Mouse (Mus musculus) thymus, adult 2 months (tissue): ENCODE measurements around the gene Cpeb1. TPM values are rescaled to one million over a fixed set of nuclear protein-coding genes. Genes with fewer than 3 reads are reported as not detected.

Experiments used
- DNase-seq: peaks from one replicate; pipeline ENCODE4 v3.0.0; 2021
- H3K27ac ChIP-seq: fragments of 200-500 bp; 2 replicates; pipeline ENCODE4 v1.5.1; 2012; ENCODE audit warnings: low read length, control low read depth; ENCODE audit not compliant: control insufficient read depth, insufficient read depth
- H3K27me3 ChIP-seq: fragments of 200-500 bp; 2 replicates; pipeline ENCODE4 v1.6.1; 2012; ENCODE audit warnings: mild to moderate bottlenecking, low read length, moderate library complexity, mixed read lengths; ENCODE audit not compliant: control insufficient read depth, insufficient read depth
- H3K36me3 ChIP-seq: fragments of 200-500 bp; 2 replicates; pipeline ENCODE4 v1.6.1; 2012; ENCODE audit warnings: mild to moderate bottlenecking, low read length, moderate library complexity; ENCODE audit not compliant: control insufficient read depth, insufficient read depth
- H3K4me1 ChIP-seq: fragments of 200-500 bp; replicated peaks from 2 replicates; pipeline ENCODE4 v1.6.1; 2012; ENCODE audit warnings: low read length; ENCODE audit not compliant: control insufficient read depth, insufficient read depth
- H3K4me3 ChIP-seq: fragments of 200-500 bp; 2 replicates; pipeline ENCODE4 v1.5.1; 2012; ENCODE audit warnings: mild to moderate bottlenecking, low read length, control low read depth, moderate library complexity; ENCODE audit not compliant: control insufficient read depth, insufficient read depth
- CTCF ChIP-seq: fragments of 200-500 bp; IDR thresholded peaks from 2 replicates; pipeline ENCODE4 v1.5.1; 2012; ENCODE audit warnings: mild to moderate bottlenecking, control low read depth, low read length, moderate library complexity, borderline replicate concordance; ENCODE audit not compliant: control insufficient read depth, poor library complexity, insufficient read depth; ENCODE audit errors: extremely low read depth
- POLR2A ChIP-seq: fragments of 200-500 bp; IDR thresholded peaks from 2 replicates; pipeline ENCODE4 v1.6.1; 2012; ENCODE audit warnings: mild to moderate bottlenecking, low read length, control low read depth, moderate library complexity; ENCODE audit not compliant: control insufficient read depth, poor library complexity, insufficient read depth; ENCODE audit errors: extremely low read depth
- WGBS: fragments of 180-500 bp; shearing (Covaris S2); methylation state at CpG from one replicate; pipeline ENCODE4 v1.1.7; 2018; 5-methylcytosine and 5-hydroxymethylcytosine counted together
- polyA plus RNA-seq: library from polyadenylated mRNA; depleted of rRNA; stranded (reverse); fragments of >200 nt; gene quantifications from 2 replicates; pipeline ENCODE4 v1.2.3, GENCODE M21; 2012

Cpeb1 gene
- polyA plus RNA-seq, 1 experiment = 13.5 TPM

DNA sequence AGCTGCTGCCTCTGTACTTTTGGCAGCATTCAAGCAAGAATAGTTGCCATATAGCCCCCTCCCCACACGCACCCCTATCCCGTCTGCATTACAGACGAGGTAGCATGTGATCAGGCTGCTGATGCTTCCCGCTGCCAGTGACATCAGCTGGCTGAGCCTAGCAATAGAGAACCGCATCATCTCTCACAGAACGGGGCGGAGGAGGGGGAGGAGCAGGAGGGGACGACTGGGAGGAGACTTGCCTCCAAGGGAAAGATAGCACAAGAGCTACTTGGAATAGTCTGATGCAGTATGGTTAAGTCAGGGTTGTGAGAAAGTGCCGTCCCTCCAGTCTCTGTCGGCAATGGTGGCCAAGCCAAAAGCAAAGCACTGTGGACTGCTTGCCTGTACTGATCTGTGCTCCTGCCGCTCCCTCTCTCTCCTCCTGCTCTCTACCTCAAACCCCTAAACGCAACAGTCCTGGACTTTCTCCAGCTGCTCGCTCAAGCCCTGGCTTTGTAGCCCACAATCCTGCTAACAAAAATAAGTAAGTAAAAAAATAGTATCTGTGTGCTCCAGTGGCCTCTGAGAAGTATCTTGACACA, 82.8 kb downstream of the Cpeb1 start:
- H3K27ac ChIP-seq = no peak overlapping the region
- TF ChIP-seq CTCF (no peak), POLR2A (no peak)
- no peaks in the 10 kb centered on the region for H3K4me1 ChIP-seq
- no peaks in the 10 kb centered on the region for H3K27me3 ChIP-seq
- DNase-seq = no peak
- no peaks in the 10 kb centered on the region for H3K36me3 ChIP-seq
- WGBS = 31% methylated on average over 13 of the region's 13 CpGs
- no peak overlapping the region for H3K4me3 ChIP-seq

DNA sequence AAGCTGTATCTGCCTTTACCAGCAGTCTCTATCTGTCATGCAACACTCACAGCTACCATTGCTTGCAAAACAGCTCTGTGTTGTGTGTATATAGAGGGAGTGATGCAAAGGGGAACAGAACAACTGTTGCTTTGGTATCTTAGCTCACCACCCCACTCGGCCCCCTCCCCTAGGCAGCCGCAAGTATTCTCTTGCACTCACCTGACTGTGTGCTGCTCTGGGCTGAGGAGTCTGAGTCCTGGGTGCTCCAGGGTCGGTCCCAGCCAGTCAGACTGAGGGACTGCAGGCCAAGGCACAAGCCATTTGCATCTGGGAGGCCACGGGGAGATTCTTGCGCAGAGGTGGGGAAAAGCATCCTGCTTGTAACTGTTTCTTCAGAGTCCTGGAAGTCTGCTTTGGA, 83.5 kb downstream of the Cpeb1 start:
- 58% methylated on average over 5 of the region's 5 CpGs for WGBS
- Histone ChIP-seq H3K27me3 (no peaks in the 10 kb centered on the region), H3K4me1 (no peaks in the 10 kb centered on the region), H3K36me3 (no peaks in the 10 kb centered on the region), H3K27ac (no peak overlapping the region), H3K4me3 (no peak overlapping the region)
- TF ChIP-seq POLR2A (no peak), CTCF (no peak)
- DNase-seq = no peak

GRCm38 (mm10) chr7:81369724-81370123, 85.5 kb downstream of the Cpeb1 start:
- WGBS = 89% methylated on average over 3 of the region's 3 CpGs
- no peak for DNase-seq

DNA sequence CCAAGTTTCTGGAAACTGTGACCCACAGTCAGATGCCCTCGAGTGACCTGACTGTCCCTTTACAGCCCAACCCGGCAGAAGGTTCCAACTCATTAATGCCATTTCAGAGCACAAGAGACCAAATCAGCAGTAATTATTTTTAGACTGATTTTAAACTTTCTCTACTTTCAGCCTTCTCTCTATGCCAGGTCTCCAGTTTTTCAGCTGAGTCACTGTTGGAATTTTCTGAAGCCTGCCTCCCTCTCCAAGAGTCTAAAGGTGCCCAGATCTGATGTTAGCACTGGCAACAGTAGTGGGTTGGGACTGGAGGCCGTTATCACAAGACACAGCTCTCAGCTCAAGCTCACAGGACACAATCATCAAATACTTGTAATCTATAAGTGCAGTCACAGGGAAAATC, 87.3 kb downstream of the Cpeb1 start:
- Histone ChIP-seq H3K27ac (no peak overlapping the region), H3K4me3 (no peak overlapping the region), H3K36me3 (no peaks in the 10 kb centered on the region), H3K4me1 (no peaks in the 10 kb centered on the region), H3K27me3 (no peaks in the 10 kb centered on the region)
- WGBS = 84% methylated on average over 3 of the region's 3 CpGs
- no peak for DNase-seq
- TF ChIP-seq CTCF = no peak

More at GRCm38 (mm10) chr7:81369724-81370123, 85.5 kb downstream of the Cpeb1 start:
- TF ChIP-seq POLR2A (no peak), CTCF (no peak)
- no peaks in the 10 kb centered on the region for H3K27me3 ChIP-seq
- H3K27ac ChIP-seq = no peak overlapping the region
- no peak overlapping the region for H3K4me3 ChIP-seq
- no peaks in the 10 kb centered on the region for H3K36me3 ChIP-seq
- H3K4me1 ChIP-seq = no peaks in the 10 kb centered on the region

DNA sequence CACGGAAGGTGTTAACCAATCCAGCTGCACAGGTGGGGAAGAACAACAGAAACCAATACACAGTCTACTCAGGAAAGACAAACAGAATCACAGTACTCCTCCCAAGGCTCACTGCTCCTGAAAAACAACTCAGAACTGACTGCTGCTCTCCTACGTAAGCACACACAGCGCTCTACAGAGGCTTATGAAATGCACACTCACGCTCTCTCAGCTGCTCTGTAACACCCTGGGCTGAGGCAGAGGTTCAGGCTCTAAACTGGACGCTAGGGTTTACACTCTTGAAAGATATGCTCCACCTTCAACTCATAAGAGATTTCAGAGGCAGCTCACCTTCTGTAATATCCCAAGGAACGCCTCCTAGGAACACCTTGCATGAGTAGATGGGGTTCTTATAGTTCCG, 98.3 kb downstream of the Cpeb1 start:
- DNase-seq = no peak
- 90% methylated on average over 7 of the region's 7 CpGs for WGBS

GRCm38 (mm10) chr7:81356360-81356759, 98.9 kb downstream of the Cpeb1 start:
- no peak overlapping the region for H3K27ac ChIP-seq
- no peaks in the 10 kb centered on the region for H3K36me3 ChIP-seq
- H3K27me3 ChIP-seq = no peaks in the 10 kb centered on the region
- peaks cover 11% of the 10 kb centered on the region for H3K4me1 ChIP-seq
- TF ChIP-seq CTCF = no peak
- no peak for TF ChIP-seq POLR2A
- WGBS = 56% methylated on average over 1 of the region's 1 CpGs
- no peak overlapping the region for H3K4me3 ChIP-seq
- DNase-seq = no peak

More for the DNA sequence above, 98.3 kb downstream of the Cpeb1 start:
- peaks cover 5% of the 10 kb centered on the region for H3K4me1 ChIP-seq
- no peaks in the 10 kb centered on the region for H3K27me3 ChIP-seq
- no peak overlapping the region for H3K4me3 ChIP-seq
- no peak overlapping the region for H3K27ac ChIP-seq
- TF ChIP-seq POLR2A (no peak), CTCF (no peak)
- H3K36me3 ChIP-seq = no peaks in the 10 kb centered on the region

GRCm38 (mm10) chr7:81355746-81356145, 99.5 kb downstream of the Cpeb1 start:
- WGBS = 91% methylated on average over 7 of the region's 7 CpGs
- H3K27ac ChIP-seq = no peak overlapping the region
- peaks cover 13% of the 10 kb centered on the region for H3K4me1 ChIP-seq
- no peak overlapping the region for H3K4me3 ChIP-seq
- H3K27me3 ChIP-seq = no peaks in the 10 kb centered on the region
- H3K36me3 ChIP-seq = no peaks in the 10 kb centered on the region
- TF ChIP-seq POLR2A (no peak), CTCF (no peak)
- DNase-seq = no peak
